Mouse (Mus musculus): Measurements from ENCODE around the gene Arnt2. TPM values are rescaled to one million over a fixed set of nuclear protein-coding genes. Genes with fewer than 3 reads are reported as not detected.

The Arnt2 gene
- polyA plus RNA-seq, 1 experiment from 2014 or later, result 5.8 TPM

DNA sequence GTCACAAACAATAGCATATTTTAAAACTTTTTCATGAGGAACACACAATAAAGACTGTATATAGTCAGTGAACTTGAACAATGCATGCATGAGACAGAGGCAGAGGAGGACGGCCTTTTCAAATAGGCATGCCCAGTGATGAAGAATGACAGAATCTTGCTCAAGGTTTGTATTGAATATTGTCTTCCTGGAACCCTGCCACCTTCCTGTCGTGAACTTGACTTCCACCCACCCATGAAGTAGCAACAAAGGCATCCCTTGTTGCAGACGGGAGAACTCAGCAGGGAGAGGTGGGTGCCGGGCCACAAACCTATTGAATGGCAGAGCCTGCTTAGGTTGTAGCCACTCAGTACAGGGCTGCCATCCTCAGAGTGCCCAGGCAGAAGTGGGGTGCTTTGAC is 43.7 kb downstream of the Arnt2 start:
- H3K27me3 ChIP-seq (replicated peaks; ENCODE audit: control insufficient read depth, insufficient read depth, low read length), result no peaks in the 10 kb centered on the region
- ATAC-seq (replicated peaks; ENCODE audit: low FRiP score, low TSS enrichment, low read depth), result no peak
- WGBS, result 50% methylated on average over 4 of the region's 4 CpGs
- no peak for DNase-seq (ENCODE audit: low spot score)
- no peaks in the 10 kb centered on the region for H3K36me3 ChIP-seq (ENCODE audit: control insufficient read depth, insufficient read depth, low read length)
- H3K4me3 ChIP-seq (ENCODE audit: low read depth, low read length), result no peak overlapping the region
- H3K27ac ChIP-seq (ENCODE audit: low read depth), result no peak overlapping the region
- no peaks in the 10 kb centered on the region for H3K4me1 ChIP-seq (replicated peaks; ENCODE audit: control insufficient read depth, insufficient read depth, low read length)
- no peak overlapping the region for H3K4me2 ChIP-seq (ENCODE audit: low read length)
- H3K9ac ChIP-seq (ENCODE audit: low read length), result no peak overlapping the region
- no peaks in the 10 kb centered on the region for H3K9me3 ChIP-seq (ENCODE audit: control insufficient read depth, low read length)

DNA sequence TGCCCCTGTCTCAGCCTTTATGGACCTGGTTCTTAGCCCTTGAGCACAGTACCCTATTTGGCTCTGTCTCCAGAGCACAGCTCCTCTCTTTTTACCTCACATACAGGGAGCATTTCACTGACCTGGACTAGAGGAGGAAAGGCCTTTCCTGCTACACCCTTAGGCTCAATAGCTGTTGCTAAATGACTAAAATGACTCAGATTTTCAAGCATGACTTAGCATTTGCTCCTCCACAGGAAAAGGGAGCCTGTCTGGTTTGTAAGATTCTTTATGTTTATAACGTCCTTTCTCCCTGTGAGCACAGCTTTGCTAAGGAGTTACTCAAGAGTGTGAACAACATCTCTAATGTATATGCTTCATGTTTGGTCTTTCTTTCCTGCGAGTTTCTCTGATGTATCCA is 47.3 kb downstream of the Arnt2 start:
- Histone ChIP-seq H3K4me1 (replicated peaks; ENCODE audit: control insufficient read depth, insufficient read depth, low read length) (no peaks in the 10 kb centered on the region), H3K27me3 (replicated peaks; ENCODE audit: control insufficient read depth, insufficient read depth, low read length) (no peaks in the 10 kb centered on the region), H3K4me3 (ENCODE audit: low read depth, low read length) (no peak overlapping the region), H3K9ac (ENCODE audit: low read length) (no peak overlapping the region), H3K4me2 (ENCODE audit: low read length) (no peak overlapping the region), H3K9me3 (ENCODE audit: control insufficient read depth, low read length) (no peaks in the 10 kb centered on the region), H3K27ac (ENCODE audit: low read depth) (no peak overlapping the region), H3K36me3 (ENCODE audit: control insufficient read depth, insufficient read depth, low read length) (0 out of 2 replicates have a peak, but pooled peaks cover 4% of the 10 kb centered on the region)
- no peak for ATAC-seq (replicated peaks; ENCODE audit: low FRiP score, low TSS enrichment, low read depth)
- 30% methylated on average over 2 of the region's 2 CpGs for WGBS
- no peak for DNase-seq (ENCODE audit: low spot score)

DNA sequence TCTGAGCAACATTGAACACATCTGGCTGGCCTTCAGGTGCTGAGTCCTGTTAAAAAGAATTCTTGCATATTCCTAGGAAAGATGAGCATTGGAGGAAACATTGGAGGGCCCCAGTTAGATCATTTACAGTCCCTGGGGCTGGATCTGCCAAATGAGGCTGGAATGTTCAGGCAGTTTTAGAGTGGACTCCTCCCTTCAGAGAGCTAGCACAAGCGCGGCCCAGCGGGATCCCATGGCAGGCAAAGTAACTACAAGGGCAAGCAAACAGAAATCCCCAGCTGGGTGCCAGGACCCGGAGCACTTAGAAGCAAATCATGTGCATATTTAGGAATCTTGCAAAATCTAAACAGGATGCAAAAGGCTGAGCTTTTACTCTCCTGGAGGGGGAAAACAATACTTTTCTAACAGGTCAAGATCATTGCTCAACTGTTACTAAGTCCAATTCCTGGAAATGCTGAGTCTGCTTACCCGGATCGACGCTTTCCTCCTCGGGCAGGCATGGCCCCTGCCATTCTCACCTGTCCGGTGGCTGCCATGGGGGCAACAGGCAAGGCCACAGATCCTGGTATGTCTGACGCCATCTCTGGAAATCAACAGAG is 48.8 kb downstream of the Arnt2 start:
- ATAC-seq (replicated peaks; ENCODE audit: low FRiP score, low TSS enrichment, low read depth) (no peak), DNase-seq (ENCODE audit: low spot score) (no peak)
- Histone ChIP-seq H3K4me2 (ENCODE audit: low read length) (no peak overlapping the region), H3K36me3 (ENCODE audit: control insufficient read depth, insufficient read depth, low read length) (0 out of 2 replicates have a peak, but pooled peaks cover 4% of the 10 kb centered on the region), H3K27ac (ENCODE audit: low read depth) (no peak overlapping the region), H3K27me3 (replicated peaks; ENCODE audit: control insufficient read depth, insufficient read depth, low read length) (no peaks in the 10 kb centered on the region), H3K9me3 (ENCODE audit: control insufficient read depth, low read length) (no peaks in the 10 kb centered on the region), H3K4me3 (ENCODE audit: low read depth, low read length) (no peak overlapping the region), H3K4me1 (replicated peaks; ENCODE audit: control insufficient read depth, insufficient read depth, low read length) (no peaks in the 10 kb centered on the region), H3K9ac (ENCODE audit: low read length) (no peak overlapping the region)
- WGBS, result 79% methylated on average over 10 of the region's 10 CpGs

GRCm38 (mm10) chr7:84358426-84358825 is 51.5 kb downstream of the Arnt2 start:
- H3K9me3 ChIP-seq (ENCODE audit: control insufficient read depth, low read length), result no peaks in the 10 kb centered on the region
- 52% methylated on average over 1 of the region's 1 CpGs for WGBS
- no peak for ATAC-seq (replicated peaks; ENCODE audit: low FRiP score, low TSS enrichment, low read depth)
- H3K9ac ChIP-seq (ENCODE audit: low read length), result no peak overlapping the region
- no peak for DNase-seq (ENCODE audit: low spot score)
- H3K27ac ChIP-seq (ENCODE audit: low read depth), result no peak overlapping the region
- 0 out of 2 replicates have a peak, but pooled peaks cover 2% of the 10 kb centered on the region for H3K4me1 ChIP-seq (replicated peaks; ENCODE audit: control insufficient read depth, insufficient read depth, low read length)
- no peak overlapping the region for H3K4me2 ChIP-seq (ENCODE audit: low read length)
- H3K27me3 ChIP-seq (replicated peaks; ENCODE audit: control insufficient read depth, insufficient read depth, low read length), result no peaks in the 10 kb centered on the region
- H3K36me3 ChIP-seq (ENCODE audit: control insufficient read depth, insufficient read depth, low read length), result 0 out of 2 replicates have a peak, but pooled peaks cover 4% of the 10 kb centered on the region
- no peak overlapping the region for H3K4me3 ChIP-seq (ENCODE audit: low read depth, low read length)

DNA sequence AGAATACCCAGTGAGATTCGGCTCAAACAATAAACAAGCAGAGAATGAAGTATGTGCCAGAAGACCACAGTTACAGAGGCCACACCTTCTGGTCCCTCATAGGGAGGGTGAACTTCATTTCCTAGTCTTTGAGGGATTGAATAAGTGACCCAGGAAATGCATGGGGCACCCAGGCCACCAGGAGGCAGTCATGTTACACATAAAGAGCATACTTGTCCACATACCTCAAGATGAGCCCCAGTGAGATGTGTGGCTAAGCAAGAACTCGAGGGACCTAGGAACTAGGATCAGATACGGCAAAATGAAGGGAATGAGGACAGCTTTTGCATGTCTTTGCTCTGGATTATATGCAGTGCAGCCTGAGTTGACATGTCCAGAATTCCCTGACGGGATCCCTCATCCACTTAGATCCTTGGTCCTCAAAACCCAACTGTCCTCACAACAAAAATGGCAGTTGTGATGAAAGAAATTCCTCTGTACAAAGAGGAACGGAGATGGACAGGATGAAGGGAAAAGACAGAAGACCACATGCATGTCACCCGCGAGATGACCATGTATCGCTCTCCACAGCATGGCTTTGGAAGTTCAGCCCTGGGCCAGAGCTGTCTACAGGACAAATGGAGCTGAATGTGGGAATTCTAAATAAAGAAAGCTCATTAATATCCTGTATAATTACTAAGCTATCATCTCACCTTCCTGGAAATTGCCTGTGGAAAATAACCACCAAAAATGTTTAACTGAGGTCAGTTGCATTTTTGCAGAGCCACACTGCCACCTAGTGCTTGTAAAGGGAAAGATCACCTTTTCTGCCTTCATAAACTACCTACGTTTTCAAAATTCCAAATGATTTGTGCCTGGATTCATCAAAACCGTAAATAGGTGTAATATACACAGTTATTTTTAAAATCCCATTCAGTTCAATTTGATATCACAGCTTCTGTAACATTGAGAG is 54.1 kb downstream of the Arnt2 start:
- ATAC-seq (replicated peaks; ENCODE audit: low FRiP score, low TSS enrichment, low read depth), result peak; percentile 43; the same call in 1 of the 2 replicates
- H3K4me1 ChIP-seq (replicated peaks; ENCODE audit: control insufficient read depth, insufficient read depth, low read length), result 0 out of 2 replicates have a peak, but pooled peaks cover 2% of the 10 kb centered on the region
- WGBS, result 66% methylated on average over 10 of the region's 10 CpGs
- H3K9me3 ChIP-seq (ENCODE audit: control insufficient read depth, low read length), result no peaks in the 10 kb centered on the region
- H3K4me3 ChIP-seq (ENCODE audit: low read depth, low read length), result no peak overlapping the region
- H3K27me3 ChIP-seq (replicated peaks; ENCODE audit: control insufficient read depth, insufficient read depth, low read length), result no peaks in the 10 kb centered on the region
- no peak overlapping the region for H3K4me2 ChIP-seq (ENCODE audit: low read length)
- peak; percentile 59 for DNase-seq (ENCODE audit: low spot score)
- 0 out of 2 replicates have a peak, but pooled peaks cover 4% of the 10 kb centered on the region for H3K36me3 ChIP-seq (ENCODE audit: control insufficient read depth, insufficient read depth, low read length)
- no peak overlapping the region for H3K9ac ChIP-seq (ENCODE audit: low read length)
- H3K27ac ChIP-seq (ENCODE audit: low read depth), result no peak overlapping the region

GRCm38 (mm10) chr7:84354890-84355289 is 55.1 kb downstream of the Arnt2 start:
- no peaks in the 10 kb centered on the region for H3K9me3 ChIP-seq (ENCODE audit: control insufficient read depth, low read length)
- ATAC-seq (replicated peaks; ENCODE audit: low FRiP score, low TSS enrichment, low read depth) (no peak), DNase-seq (ENCODE audit: low spot score) (no peak)

DNA sequence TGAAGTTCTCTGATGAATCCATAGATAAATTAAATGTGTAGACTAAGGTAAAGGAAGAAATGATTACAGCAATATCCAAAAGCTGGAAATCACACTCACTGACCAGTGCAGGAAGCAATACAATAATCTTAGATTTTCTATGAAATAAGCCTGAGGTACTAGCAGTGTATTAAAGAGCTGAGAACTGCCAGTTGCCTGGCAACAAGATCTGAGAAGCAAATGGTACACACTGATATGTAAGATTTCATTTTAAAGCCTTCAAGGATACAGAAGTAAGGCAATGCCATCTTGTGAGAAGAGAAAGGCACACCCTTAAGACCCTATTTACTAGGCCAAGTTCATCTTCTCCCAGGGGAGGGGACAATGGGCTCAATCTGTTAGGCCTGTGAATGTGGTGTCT is 59.4 kb downstream of the Arnt2 start:
- H3K27ac ChIP-seq (ENCODE audit: low read depth), result no peak overlapping the region
- no peak for ATAC-seq (replicated peaks; ENCODE audit: low FRiP score, low TSS enrichment, low read depth)

More at GRCm38 (mm10) chr7:84354890-84355289, 55.1 kb downstream of the Arnt2 start:
- Histone ChIP-seq H3K4me1 (replicated peaks; ENCODE audit: control insufficient read depth, insufficient read depth, low read length) (0 out of 2 replicates have a peak, but pooled peaks cover 2% of the 10 kb centered on the region), H3K27me3 (replicated peaks; ENCODE audit: control insufficient read depth, insufficient read depth, low read length) (no peaks in the 10 kb centered on the region), H3K4me2 (ENCODE audit: low read length) (no peak overlapping the region), H3K4me3 (ENCODE audit: low read depth, low read length) (no peak overlapping the region), H3K27ac (ENCODE audit: low read depth) (no peak overlapping the region), H3K36me3 (ENCODE audit: control insufficient read depth, insufficient read depth, low read length) (0 out of 2 replicates have a peak, but pooled peaks cover 4% of the 10 kb centered on the region), H3K9ac (ENCODE audit: low read length) (no peak overlapping the region)
- 87% methylated on average over 2 of the region's 2 CpGs for whole genome bisulfite sequencing

DNA sequence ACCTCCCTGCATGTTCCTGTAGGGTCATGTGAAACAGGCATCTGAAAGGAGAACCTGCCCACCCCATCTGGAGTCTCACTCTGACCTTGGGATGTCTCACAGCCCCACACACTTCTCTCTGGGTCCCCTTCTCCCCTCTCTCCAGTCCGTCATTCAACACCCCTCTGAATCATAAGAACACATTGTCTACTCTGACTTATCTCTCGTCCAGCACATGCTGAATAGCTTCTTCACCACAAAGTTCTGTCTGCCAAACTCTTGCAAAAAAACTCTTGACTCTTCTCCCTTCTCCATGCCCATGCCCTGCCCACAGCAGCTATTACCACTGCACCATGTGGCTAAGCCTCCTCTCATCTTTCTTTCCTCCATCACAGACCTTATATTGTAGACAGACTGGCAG is 60.0 kb downstream of the Arnt2 start:
- Histone ChIP-seq H3K9ac (ENCODE audit: low read length) (no peak overlapping the region), H3K27me3 (replicated peaks; ENCODE audit: control insufficient read depth, insufficient read depth, low read length) (no peaks in the 10 kb centered on the region), H3K4me2 (ENCODE audit: low read length) (no peak overlapping the region), H3K4me1 (replicated peaks; ENCODE audit: control insufficient read depth, insufficient read depth, low read length) (no peaks in the 10 kb centered on the region), H3K9me3 (ENCODE audit: control insufficient read depth, low read length) (no peaks in the 10 kb centered on the region), H3K36me3 (ENCODE audit: control insufficient read depth, insufficient read depth, low read length) (peaks cover 9% of the 10 kb centered on the region; the same call in 1 of the 2 replicates), H3K4me3 (ENCODE audit: low read depth, low read length) (no peak overlapping the region), H3K27ac (ENCODE audit: low read depth) (no peak overlapping the region)
- DNase-seq (ENCODE audit: low spot score) (no peak), ATAC-seq (replicated peaks; ENCODE audit: low FRiP score, low TSS enrichment, low read depth) (no peak)
- WGBS, result 68% methylated on average over 2 of the region's 2 CpGs

More for the DNA sequence above, 59.4 kb downstream of the Arnt2 start:
- Histone ChIP-seq H3K9ac (ENCODE audit: low read length) (no peak overlapping the region), H3K36me3 (ENCODE audit: control insufficient read depth, insufficient read depth, low read length) (0 out of 2 replicates have a peak, but pooled peaks cover 8% of the 10 kb centered on the region), H3K4me2 (ENCODE audit: low read length) (no peak overlapping the region), H3K4me3 (ENCODE audit: low read depth, low read length) (no peak overlapping the region), H3K4me1 (replicated peaks; ENCODE audit: control insufficient read depth, insufficient read depth, low read length) (0 out of 2 replicates have a peak, but pooled peaks cover 2% of the 10 kb centered on the region), H3K27me3 (replicated peaks; ENCODE audit: control insufficient read depth, insufficient read depth, low read length) (no peaks in the 10 kb centered on the region), H3K9me3 (ENCODE audit: control insufficient read depth, low read length) (no peaks in the 10 kb centered on the region)
- no peak for DNase-seq (ENCODE audit: low spot score)

Measured in intestine, embryonic 14.5 days (tissue).